Comparison of ENCODE assay signal across 12 mouse cellular contexts in the genomic region with DNA sequence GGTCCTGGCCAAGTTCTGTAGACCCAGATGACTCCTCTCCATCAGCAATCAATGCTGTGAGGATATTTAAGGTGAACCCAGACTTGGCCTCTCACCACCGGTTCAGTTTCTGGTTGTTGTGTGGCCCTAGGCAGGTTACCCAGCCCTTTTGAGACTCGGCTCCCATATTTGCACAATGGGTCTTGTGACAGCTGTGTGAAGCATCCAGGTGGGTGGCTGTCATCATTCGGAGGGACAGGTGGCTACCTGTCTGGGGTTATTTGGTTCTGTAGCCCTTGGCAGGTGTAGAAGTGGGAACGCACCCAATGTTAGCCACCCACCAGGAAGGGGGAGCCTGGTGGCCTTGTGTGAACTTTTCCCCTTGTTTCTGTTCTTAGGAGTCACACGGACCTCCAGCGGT.
"Had no signal": no experiment of that assay in that cellular context is flagged by ENCODE, and none has a peak within 500 bp of the region (broad histone marks: within the 10 kb centered on the region; RNA-seq: fewer than 3 reads in every experiment).

No protein-coding gene starts in this region.

- DNase-seq: left cerebral cortex, postnatal 4 days; liver; liver, embryonic 13.5 days; liver, postnatal 0 days; lung, adult 18-20 months; lung, adult 2 months; lung, embryonic 14.5 days; lung, postnatal 10 days; lung, postnatal 14 days; lung, postnatal 36 days; lung, postnatal 4 days; midbrain, embryonic 14.5 days had no signal
